Mouse (Mus musculus): Measurements from ENCODE around the gene Pank4. TPM values are rescaled to one million over a fixed set of nuclear protein-coding genes. Genes with fewer than 3 reads are reported as not detected.

The Pank4 gene
- polyA plus RNA-seq, 1 experiment from 2014 or later = 42.0 TPM

DNA sequence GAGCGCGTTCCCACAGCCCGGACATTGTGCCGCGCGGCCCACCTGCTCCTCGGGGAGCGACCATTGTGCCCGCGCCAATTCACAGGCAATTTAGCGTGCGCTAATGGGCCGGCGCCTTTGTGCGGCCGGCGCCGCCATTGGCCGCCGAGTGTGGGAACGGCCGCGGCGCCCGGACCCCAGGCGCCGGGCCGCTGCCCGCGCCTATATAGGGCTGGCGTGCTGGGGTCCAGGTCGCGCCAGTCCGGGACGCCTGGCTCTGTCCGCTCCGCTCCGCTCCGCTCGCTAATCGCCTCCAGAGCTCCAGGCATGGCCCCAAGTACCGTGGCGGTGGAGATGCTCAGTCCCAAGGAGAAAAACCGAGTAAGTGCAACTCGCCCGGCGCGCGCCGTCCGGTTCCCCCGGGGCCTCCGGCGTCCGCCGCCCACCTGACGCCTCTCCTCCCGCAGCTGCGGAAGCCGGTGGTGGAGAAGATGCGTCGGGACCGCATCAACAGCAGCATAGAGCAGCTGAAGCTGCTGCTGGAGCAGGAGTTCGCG, 3.2 kb upstream of the Pank4 start, which contains the start of gene Hes5:
Gene Hes5, plus strand, starts transcription at position 234 of the 536 bp plus-strand sequence.
- ATAC-seq = peak; percentile 65

DNA sequence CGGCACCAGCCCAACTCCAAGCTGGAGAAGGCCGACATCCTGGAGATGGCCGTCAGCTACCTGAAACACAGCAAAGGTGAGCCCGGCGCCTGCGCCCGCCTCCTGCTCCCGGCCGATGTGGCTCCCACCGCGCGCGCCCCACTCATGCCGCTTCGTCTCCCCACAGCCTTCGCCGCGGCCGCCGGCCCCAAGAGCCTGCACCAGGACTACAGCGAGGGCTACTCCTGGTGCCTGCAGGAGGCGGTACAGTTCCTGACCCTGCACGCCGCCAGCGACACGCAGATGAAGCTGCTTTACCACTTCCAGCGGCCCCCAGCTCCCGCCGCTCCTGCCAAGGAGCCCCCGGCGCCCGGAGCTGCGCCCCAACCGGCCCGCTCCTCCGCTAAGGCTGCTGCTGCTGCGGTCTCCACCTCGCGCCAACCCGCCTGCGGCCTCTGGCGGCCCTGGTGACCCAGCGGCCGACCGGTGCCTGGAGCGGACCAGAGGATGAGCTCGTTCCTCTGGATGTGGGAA, 2.6 kb upstream of the Pank4 start:
- peak overlapping the region; percentile 84 for H3K4me2 ChIP-seq (replicated peaks)
- peak overlapping the region; percentile 83 for H3K4me3 ChIP-seq (replicated peaks)
- H3K4me1 ChIP-seq (replicated peaks) = peaks cover 85% of the 10 kb centered on the region
- peak overlapping the region; percentile 93 for H3K27ac ChIP-seq
- H3K9me3 ChIP-seq = no peaks in the 10 kb centered on the region
- 0% methylated on average over 47 of the region's 47 CpGs for WGBS
- H3K36me3 ChIP-seq = no peaks in the 10 kb centered on the region; the same call in 1 of the 2 replicates
- H3K27me3 ChIP-seq = peaks cover 11% of the 10 kb centered on the region; the same call in 1 of the 2 replicates
- ATAC-seq = no peak
- peak overlapping the region; percentile 96 for H3K9ac ChIP-seq (replicated peaks)

More for the DNA sequence above, 3.2 kb upstream of the Pank4 start, which contains the start of gene Hes5:
- Histone ChIP-seq H3K27me3 (peaks cover 15% of the 10 kb centered on the region; the same call in 1 of the 2 replicates), H3K4me2 (replicated peaks) (peak within 1 kb of the TSS; percentile 84), H3K4me3 (replicated peaks) (peak within 1 kb of the TSS; percentile 83), H3K9ac (replicated peaks) (peak within 1 kb of the TSS; percentile 96), H3K9me3 (no peaks in the 10 kb centered on the region), H3K4me1 (replicated peaks) (peaks cover 80% of the 10 kb centered on the region), H3K27ac (peak within 1 kb of the TSS; percentile 93), H3K36me3 (no peaks in the 10 kb centered on the region)
- WGBS = under 1% methylated on average over 58 of the region's 65 CpGs

GRCm38 (mm10) chr4:154961911-154962310, 2.0 kb upstream of the Pank4 start:
- Histone ChIP-seq H3K4me1 (replicated peaks) (peaks cover 86% of the 10 kb centered on the region), H3K4me3 (replicated peaks) (peak overlapping the region; percentile 83), H3K36me3 (no peaks in the 10 kb centered on the region; the same call in 1 of the 2 replicates), H3K27me3 (peaks cover 11% of the 10 kb centered on the region; the same call in 1 of the 2 replicates), H3K4me2 (replicated peaks) (peak overlapping the region; percentile 84), H3K9ac (replicated peaks) (peak overlapping the region; percentile 96), H3K9me3 (no peaks in the 10 kb centered on the region), H3K27ac (peak overlapping the region; percentile 93)
- no peak for ATAC-seq
- WGBS = 3% methylated on average over 13 of the region's 13 CpGs

DNA sequence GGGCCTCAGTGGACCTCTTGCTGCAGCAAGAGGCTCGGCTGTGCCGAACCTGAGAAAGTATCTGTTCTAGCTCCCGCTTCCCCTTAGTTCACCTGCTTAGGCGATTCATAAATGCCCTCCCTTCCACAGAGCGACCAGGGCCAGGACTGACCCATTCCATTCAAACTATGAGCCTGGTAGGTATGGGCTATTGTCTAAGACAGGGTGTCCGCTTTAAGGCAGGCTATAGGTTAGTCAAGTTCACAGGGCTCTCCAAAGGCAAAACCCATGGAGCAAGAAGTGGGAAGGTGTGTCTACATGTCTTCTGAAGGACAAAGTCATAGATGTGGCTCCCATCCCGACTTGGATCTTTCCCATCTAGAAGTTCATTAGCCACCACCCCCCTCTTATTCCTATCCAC, 1.2 kb upstream of the Pank4 start:
- Histone ChIP-seq H3K9me3 (no peaks in the 10 kb centered on the region), H3K4me3 (replicated peaks) (peak overlapping the region; percentile 83), H3K27me3 (peaks cover 11% of the 10 kb centered on the region; the same call in 1 of the 2 replicates), H3K9ac (replicated peaks) (peak overlapping the region; percentile 96), H3K4me2 (replicated peaks) (peak overlapping the region; percentile 84), H3K4me1 (replicated peaks) (peaks cover 78% of the 10 kb centered on the region), H3K27ac (peak overlapping the region; percentile 93), H3K36me3 (no peaks in the 10 kb centered on the region; the same call in 1 of the 2 replicates)
- WGBS = 21% methylated on average over 7 of the region's 7 CpGs
- no peak for ATAC-seq

DNA sequence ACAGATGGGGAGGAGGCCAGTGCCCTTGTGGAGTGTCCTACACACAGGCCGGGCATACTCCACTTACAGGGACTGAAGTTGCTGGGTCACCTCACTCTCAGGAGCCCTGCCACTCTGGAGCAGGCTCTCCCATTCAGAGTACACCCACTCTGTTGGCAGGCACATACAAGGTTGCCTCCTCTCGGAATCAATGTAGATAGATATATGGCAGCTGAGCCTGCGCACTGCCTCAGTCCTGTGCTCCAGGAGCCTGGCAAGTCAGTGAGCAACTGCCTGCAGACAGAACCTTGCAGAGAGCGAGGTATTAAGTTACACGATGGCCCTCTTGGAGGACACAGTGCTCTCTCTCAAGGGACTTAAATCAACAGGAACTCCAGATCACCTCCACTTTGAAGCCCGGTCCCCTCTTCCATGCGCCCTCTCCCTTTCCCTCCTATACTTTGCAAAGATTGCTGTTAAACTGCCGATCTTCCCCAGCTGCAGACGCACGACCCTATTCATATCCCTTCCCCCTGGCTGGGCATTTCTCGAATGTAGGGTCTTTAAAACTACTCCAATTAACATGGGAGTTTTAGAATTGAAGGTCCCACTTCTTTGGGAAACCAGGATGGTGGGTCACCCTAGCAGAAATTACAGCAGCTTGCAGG, 610 bp upstream of the Pank4 start:
- peaks cover 72% of the 10 kb centered on the region for H3K4me1 ChIP-seq (replicated peaks)
- H3K36me3 ChIP-seq = no peaks in the 10 kb centered on the region; the same call in 1 of the 2 replicates
- H3K27ac ChIP-seq = peak overlapping the region; percentile 93
- peaks cover 11% of the 10 kb centered on the region; the same call in 1 of the 2 replicates for H3K27me3 ChIP-seq
- peak overlapping the region; percentile 83 for H3K4me3 ChIP-seq (replicated peaks)
- H3K9me3 ChIP-seq = no peaks in the 10 kb centered on the region
- 0 out of 2 replicates have a peak, but pooled peaks have one; percentile 1 for ATAC-seq
- H3K9ac ChIP-seq (replicated peaks) = peak overlapping the region; percentile 96
- peak overlapping the region; percentile 84 for H3K4me2 ChIP-seq (replicated peaks)
- 5% methylated on average over 11 of the region's 11 CpGs for WGBS

- Histone ChIP-seq H3K4me1 (replicated peaks) (peaks cover 58% of the 10 kb centered on the region), H3K4me3 (replicated peaks) (peak overlapping the region; percentile 83), H3K27me3 (0 out of 2 replicates have a peak, but pooled peaks cover 2% of the 10 kb centered on the region), H3K9ac (replicated peaks) (peak overlapping the region; percentile 91), H3K9me3 (no peaks in the 10 kb centered on the region), H3K36me3 (peaks cover 5% of the 10 kb centered on the region), H3K4me2 (replicated peaks) (peak overlapping the region; percentile 84), H3K27ac (peak overlapping the region; percentile 93)
- ATAC-seq = no peak
- WGBS = under 1% methylated on average over 36 of the region's 36 CpGs
Measured at GRCm38 (mm10) chr4:154964581-154965235, 785 bp downstream of the Pank4 start.

- peak overlapping the region; percentile 84 for H3K4me2 ChIP-seq (replicated peaks)
- H3K4me1 ChIP-seq (replicated peaks) = peaks cover 48% of the 10 kb centered on the region
- peak overlapping the region; percentile 83 for H3K4me3 ChIP-seq (replicated peaks)
- 57% methylated on average over 3 of the region's 3 CpGs for WGBS
- no peak for ATAC-seq
- peak overlapping the region; percentile 91 for H3K9ac ChIP-seq (replicated peaks)
- no peaks in the 10 kb centered on the region for H3K27me3 ChIP-seq
- H3K27ac ChIP-seq = peak overlapping the region; percentile 5; the same call in 1 of the 2 replicates
- H3K36me3 ChIP-seq = peaks cover 17% of the 10 kb centered on the region
- H3K9me3 ChIP-seq = no peaks in the 10 kb centered on the region
Measured at GRCm38 (mm10) chr4:154965856-154966255, 1.9 kb downstream of the Pank4 start.

GRCm38 (mm10) chr4:154967173-154967572, 3.2 kb downstream of the Pank4 start:
- H3K27me3 ChIP-seq = no peaks in the 10 kb centered on the region
- peaks cover 37% of the 10 kb centered on the region for H3K4me1 ChIP-seq (replicated peaks)
- H3K4me3 ChIP-seq (replicated peaks) = no peak overlapping the region
- H3K9ac ChIP-seq (replicated peaks) = no peak overlapping the region
- WGBS = 50% methylated on average over 5 of the region's 5 CpGs
- H3K27ac ChIP-seq = no peak overlapping the region
- no peaks in the 10 kb centered on the region for H3K9me3 ChIP-seq
- H3K4me2 ChIP-seq (replicated peaks) = no peak overlapping the region
- ATAC-seq = no peak
- peaks cover 30% of the 10 kb centered on the region for H3K36me3 ChIP-seq

- Histone ChIP-seq H3K27ac (no peak overlapping the region), H3K36me3 (peaks cover 84% of the 10 kb centered on the region), H3K4me2 (replicated peaks) (no peak overlapping the region), H3K9me3 (no peaks in the 10 kb centered on the region), H3K4me3 (replicated peaks) (no peak overlapping the region), H3K4me1 (replicated peaks) (no peaks in the 10 kb centered on the region), H3K27me3 (no peaks in the 10 kb centered on the region), H3K9ac (replicated peaks) (no peak overlapping the region)
- ATAC-seq = no peak
- 96% methylated on average over 12 of the region's 12 CpGs for WGBS
Measured at GRCm38 (mm10) chr4:154972546-154972945, 8.6 kb downstream of the Pank4 start.

DNA sequence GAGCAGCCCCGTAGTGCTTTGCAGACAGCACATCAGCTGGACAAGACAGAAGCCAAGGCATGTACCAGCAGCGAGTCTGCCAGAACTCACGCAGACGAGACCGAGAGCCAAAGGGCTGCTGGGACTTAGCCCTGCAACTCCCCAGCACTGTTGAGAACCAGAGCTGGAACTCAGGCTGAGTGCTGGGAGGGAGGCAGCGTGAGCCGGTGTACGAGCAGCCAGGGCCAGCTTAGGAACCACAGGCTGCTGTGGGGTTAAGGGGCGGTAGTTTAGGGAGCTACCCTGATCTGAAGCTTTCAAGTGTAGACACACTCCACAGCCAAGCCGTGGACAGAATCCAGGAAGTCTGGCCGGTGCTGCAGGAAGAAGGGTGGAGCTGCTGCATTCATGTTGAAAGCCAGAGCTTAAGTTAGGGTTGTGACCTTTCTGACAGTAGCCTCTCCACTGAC, 10.3 kb downstream of the Pank4 start:
- no peaks in the 10 kb centered on the region for H3K27me3 ChIP-seq
- ATAC-seq = no peak
- H3K9me3 ChIP-seq = no peaks in the 10 kb centered on the region
- H3K27ac ChIP-seq = no peak overlapping the region
- H3K36me3 ChIP-seq = peaks cover 100% of the 10 kb centered on the region
- H3K4me2 ChIP-seq (replicated peaks) = no peak overlapping the region
- WGBS = 94% methylated on average over 11 of the region's 11 CpGs
- no peaks in the 10 kb centered on the region for H3K4me1 ChIP-seq (replicated peaks)
- no peak overlapping the region for H3K4me3 ChIP-seq (replicated peaks)
- H3K9ac ChIP-seq (replicated peaks) = no peak overlapping the region

GRCm38 (mm10) chr4:154980110-154980509, 16.2 kb downstream of the Pank4 start:
- no peak for ATAC-seq
- Histone ChIP-seq H3K4me3 (replicated peaks) (no peak overlapping the region), H3K27me3 (peaks cover 18% of the 10 kb centered on the region), H3K4me2 (replicated peaks) (no peak overlapping the region), H3K27ac (no peak overlapping the region), H3K9me3 (no peaks in the 10 kb centered on the region), H3K4me1 (replicated peaks) (peaks cover 13% of the 10 kb centered on the region), H3K9ac (replicated peaks) (no peak overlapping the region), H3K36me3 (peaks cover 61% of the 10 kb centered on the region)
- 85% methylated on average over 4 of the region's 4 CpGs for WGBS

Measured in midbrain, embryonic 13.5 days (tissue).